Mouse (Mus musculus) T-helper 2 cell (primary cell): ENCODE results near the gene 3830403N18Rik.
"Not testable (repeated sequence)": the region's sequence is repeated elsewhere in the genome, so short reads cannot be mapped to it uniquely, and the experiment has no call there.

Experiments
- in situ Hi-C: fragments of 300-600 bp; cut with MboI, MseI; formaldehyde crosslinking; loops from one replicate; pipeline ENCODE4 v1.15.1; 2025; ENCODE audit warnings: high pct_unique_total_duplicates

The 3830403N18Rik gene

DNA sequence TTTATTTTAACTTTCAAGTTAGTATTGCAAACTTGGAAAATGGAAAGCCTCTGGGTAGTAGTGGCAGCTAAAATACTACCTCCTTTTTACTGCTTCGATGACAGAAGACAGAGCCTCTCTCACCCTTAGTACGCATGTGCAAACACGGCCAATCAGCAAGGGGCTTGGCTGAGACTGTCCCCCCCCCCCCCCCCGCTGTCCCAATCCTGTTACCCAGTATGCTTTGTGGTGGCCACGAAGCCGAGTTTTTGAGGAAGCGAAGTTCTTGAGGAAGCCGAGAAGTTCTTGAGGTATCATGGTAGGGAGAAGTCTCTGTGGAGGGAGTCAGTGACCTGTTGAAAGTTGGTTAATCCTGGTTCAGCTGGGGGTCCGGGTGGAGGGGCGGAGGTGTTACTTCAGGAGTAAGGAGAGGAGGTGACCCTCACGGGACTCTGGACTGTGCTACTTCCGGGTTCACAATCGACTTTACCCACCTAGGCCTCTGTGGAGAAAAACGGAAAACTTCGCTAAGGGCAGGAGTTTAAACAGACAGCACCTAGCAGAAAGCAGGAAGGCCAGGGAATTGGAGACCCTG, at the start of gene 3830403N18Rik:
3830403N18Rik (plus strand) TSS at position 237 of the 574 bp plus-strand sequence.
- in situ Hi-C loops, result not testable (repeated sequence)

DNA sequence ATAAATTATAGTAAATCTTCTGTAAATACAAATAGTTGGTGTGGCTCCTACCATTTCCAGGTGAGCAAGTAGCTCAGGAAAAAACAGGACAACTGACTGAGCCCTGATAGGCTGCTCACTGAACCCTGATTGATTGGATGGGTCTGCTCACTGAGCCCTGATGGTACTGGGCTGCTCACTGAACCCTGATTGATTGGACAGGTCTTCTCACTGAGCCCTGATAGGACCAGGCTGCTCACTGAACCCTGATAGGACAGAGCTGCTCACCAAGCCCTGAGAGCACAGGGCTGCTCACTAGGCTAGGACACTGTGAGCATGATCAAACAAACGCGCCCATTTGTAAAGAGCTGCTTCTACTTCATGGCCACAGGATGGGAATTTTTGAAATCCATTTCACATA, 15.0 kb downstream of the 3830403N18Rik start:
- in situ Hi-C loops, result no loop called here

DNA sequence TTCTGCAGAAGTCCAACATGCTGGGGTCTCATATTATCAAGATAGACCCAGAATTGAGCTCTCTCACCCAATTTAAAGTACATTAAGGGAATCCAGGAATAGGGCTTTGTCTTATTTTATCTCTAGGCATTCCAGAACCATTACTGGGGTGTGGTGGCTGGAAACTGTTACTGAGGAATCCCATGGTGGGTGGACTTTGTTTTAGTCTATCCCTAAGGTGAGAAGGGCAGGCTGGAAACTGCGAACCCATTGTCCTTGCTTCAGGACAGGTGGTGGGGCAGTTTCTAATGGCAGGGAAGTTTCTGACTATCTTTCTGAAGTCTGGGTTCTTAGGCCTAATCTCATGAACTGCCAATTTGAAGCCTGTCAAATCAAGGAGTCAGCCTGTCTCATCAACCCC, 50.1 kb downstream of the 3830403N18Rik start:
- in situ Hi-C loops, result not testable (repeated sequence)
